ENCODE assay signal across 15 mouse cellular contexts in the genomic region with DNA sequence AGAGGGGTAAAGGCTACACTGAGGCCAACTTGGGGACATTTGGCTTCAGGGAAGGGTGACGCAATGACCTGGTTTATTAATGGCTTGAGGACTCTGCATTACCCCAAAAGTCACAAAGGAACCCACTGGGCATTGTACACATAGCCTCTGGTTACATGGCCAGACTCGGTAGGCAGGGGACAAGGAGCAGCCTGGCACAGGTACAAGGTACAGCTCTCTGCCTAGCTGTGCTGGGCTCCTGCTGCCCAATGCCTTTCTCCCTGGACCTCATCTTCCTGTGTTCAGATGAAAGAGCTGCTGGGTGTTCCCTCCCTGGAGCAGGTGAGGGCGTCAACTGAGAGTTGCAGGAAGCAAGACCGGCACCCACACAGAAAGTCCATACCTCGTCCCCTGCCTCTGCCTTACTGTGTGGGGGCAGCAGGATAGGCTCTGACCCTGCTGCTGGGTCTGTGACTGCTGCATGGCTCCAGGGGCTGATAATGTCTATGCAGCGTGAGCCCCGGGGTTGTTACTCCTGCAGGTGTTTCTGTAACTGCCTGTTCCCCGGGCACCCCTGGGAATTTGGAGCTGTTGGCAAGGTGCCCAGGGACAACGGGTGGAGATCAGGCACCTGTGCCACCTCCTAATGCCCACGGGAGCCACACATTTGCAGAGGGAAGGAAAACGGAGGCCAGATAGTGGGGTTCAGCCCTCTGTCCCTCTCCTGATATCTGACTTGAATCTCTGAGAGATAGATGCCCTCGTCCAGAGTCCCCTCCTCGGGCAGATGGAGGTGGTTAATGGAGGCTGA.
"Had no signal": no experiment of that assay in that cellular context is flagged by ENCODE, and none has a peak within 500 bp of the region (broad histone marks: within the 10 kb centered on the region; RNA-seq: fewer than 3 reads in every experiment).

No protein-coding gene starts in this region.

- H3K27ac ChIP-seq: layer of hippocampus, adult 2 months; limb, embryonic 12.5 days; liver, embryonic 15.5 days; midbrain, embryonic 15.5 days; neural tube, embryonic 12.5 days had no signal

- ATAC-seq: midbrain, embryonic 15.5 days had no signal

- DNase-seq: kidney, adult 18-20 months; kidney, postnatal 4 days; liver; lung, embryonic 14.5 days; lung, postnatal 10 days; lung, postnatal 4 days; thymus, adult 2 months; thymus, postnatal 25 days had no signal

- H3K36me3 ChIP-seq: limb, embryonic 12.5 days; liver, embryonic 15.5 days; midbrain, embryonic 15.5 days; neural tube, embryonic 12.5 days had no signal

- H3K9me3 ChIP-seq: limb, embryonic 12.5 days; liver, embryonic 15.5 days; megakaryocyte, embryonic 14.5 days; midbrain, embryonic 15.5 days; neural tube, embryonic 12.5 days had no signal

- H3K9ac ChIP-seq: limb, embryonic 12.5 days; liver, embryonic 15.5 days; lung, embryonic 14.5 days; midbrain, embryonic 15.5 days; neural tube, embryonic 12.5 days had no signal

- H3K4me2 ChIP-seq: limb, embryonic 12.5 days; liver, embryonic 15.5 days; lung, embryonic 14.5 days; midbrain, embryonic 11.5 days; midbrain, embryonic 15.5 days; neural tube, embryonic 12.5 days had no signal

- H3K27me3 ChIP-seq: midbrain, embryonic 15.5 days had no signal

- H3K4me1 ChIP-seq: limb, embryonic 12.5 days; liver, embryonic 15.5 days; megakaryocyte, embryonic 14.5 days had no signal

- H3K4me3 ChIP-seq: layer of hippocampus, adult 2 months; limb, embryonic 12.5 days; liver, embryonic 15.5 days; megakaryocyte, embryonic 14.5 days; midbrain, embryonic 15.5 days; neural tube, embryonic 12.5 days had no signal
